Mouse (Mus musculus) cerebellum, adult (tissue): Measurements from ENCODE around the gene Ism2.
"Not testable (repeated sequence)": the region's sequence is repeated elsewhere in the genome, so short reads cannot be mapped to it uniquely, and the experiment has no call there.

Source experiments
- ATAC-seq: cut with Nextera tagmentation; 2 replicates; pipeline ENCODE4 v1.9.2; 2017; ENCODE audit warnings: mild to moderate bottlenecking, moderate library complexity, mixed read lengths; ENCODE audit not compliant: insufficient number of reproducible peaks, low FRiP score, low TSS enrichment

Gene Ism2

GRCm38 (mm10) chr12:87299037-87299656 lies 358 bp downstream of the Ism2 start:
- ATAC-seq = no peak

GRCm38 (mm10) chr12:87293934-87294333 lies 5.6 kb downstream of the Ism2 start:
- ATAC-seq = no peak

- ATAC-seq = no peak
These were observed 10.4 kb downstream of the Ism2 start for GRCm38 (mm10) chr12:87289100-87289499.

- ATAC-seq = no peak
These were observed 14.8 kb downstream of the Ism2 start for GRCm38 (mm10) chr12:87284726-87285125.

- no peak for ATAC-seq
These were observed 15.2 kb downstream of the Ism2 start for GRCm38 (mm10) chr12:87284268-87284667.

GRCm38 (mm10) chr12:87283706-87284105 lies 15.8 kb downstream of the Ism2 start:
- no peak for ATAC-seq

GRCm38 (mm10) chr12:87282743-87283142 lies 16.8 kb downstream of the Ism2 start:
- no peak for ATAC-seq

GRCm38 (mm10) chr12:87281766-87282165 lies 17.7 kb downstream of the Ism2 start:
- ATAC-seq = no peak

- no peak for ATAC-seq
These were observed 19.6 kb downstream of the Ism2 start for GRCm38 (mm10) chr12:87279879-87280278.

- no peak for ATAC-seq
These were observed 20.2 kb downstream of the Ism2 start for GRCm38 (mm10) chr12:87279350-87279749.

- ATAC-seq = no peak
These were observed 21.3 kb downstream of the Ism2 start for GRCm38 (mm10) chr12:87278118-87278730.

- not testable (repeated sequence) for ATAC-seq
These were observed 22.3 kb downstream of the Ism2 start for GRCm38 (mm10) chr12:87277251-87277650.

- ATAC-seq = no peak
These were observed 24.4 kb downstream of the Ism2 start for GRCm38 (mm10) chr12:87274853-87275831.

- no peak for ATAC-seq
These were observed 31.8 kb downstream of the Ism2 start for GRCm38 (mm10) chr12:87267682-87268081.

GRCm38 (mm10) chr12:87266827-87267603 lies 32.5 kb downstream of the Ism2 start:
- no peak for ATAC-seq

GRCm38 (mm10) chr12:87266108-87266826 lies 33.2 kb downstream of the Ism2 start, which contains the start of the genes Vipas39 and Ahsa1:
TSS of gene Vipas39 (minus strand) at chr12:87266256.
TSS of gene Ahsa1 (plus strand) at chr12:87266479.
- ATAC-seq = peak; percentile 96

- ATAC-seq = no peak
These were observed 34.1 kb downstream of the Ism2 start for GRCm38 (mm10) chr12:87265444-87265843.

- no peak for ATAC-seq
These were observed 38.9 kb downstream of the Ism2 start for GRCm38 (mm10) chr12:87260562-87260961.

GRCm38 (mm10) chr12:87256629-87257028 lies 42.9 kb downstream of the Ism2 start:
- ATAC-seq = no peak

- ATAC-seq = no peak
These were observed 45.6 kb downstream of the Ism2 start for GRCm38 (mm10) chr12:87253878-87254277.
